In the genomic region with DNA sequence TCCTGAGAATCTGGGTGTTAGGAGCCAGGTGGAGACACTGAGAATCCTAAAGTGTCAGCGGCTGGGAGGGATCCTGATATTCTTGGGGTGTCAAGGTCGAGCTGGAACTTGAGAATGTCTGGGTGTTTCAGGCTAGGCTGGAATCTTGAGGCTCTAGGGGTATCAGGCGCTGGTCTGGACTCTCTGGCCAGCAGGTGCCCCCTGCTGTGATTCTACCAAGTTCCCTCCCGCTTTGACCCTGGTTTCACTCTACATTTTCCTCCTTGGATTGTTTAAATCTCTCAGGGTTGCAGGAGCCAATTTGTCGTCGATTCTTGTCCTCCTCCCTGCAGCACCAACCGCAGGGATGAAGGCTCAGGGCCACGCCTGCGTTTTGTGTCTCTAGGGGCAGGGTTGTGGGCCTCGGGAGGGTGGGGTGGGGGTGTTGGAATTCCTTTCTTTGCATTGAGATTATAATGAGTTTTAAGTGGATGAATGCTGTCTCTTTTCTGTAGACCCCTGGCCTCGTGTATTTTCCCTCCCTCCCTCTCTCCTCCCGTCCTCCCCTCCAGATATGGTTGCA, we compare ENCODE assay signal across 8 mouse cellular contexts. TPM values are rescaled to one million over a fixed set of nuclear protein-coding genes. Genes with fewer than 3 reads are reported as not detected.
DNase-seq lines count a peak whose midpoint lies in the region; ATAC-seq and TF ChIP-seq lines count a peak whose summit lies in the region.

No protein-coding gene starts in this region.

- no peaks in the 10 kb centered on the region for H3K9me3 ChIP-seq in heart, embryonic 16.5 days (replicated peaks; ENCODE audit: control insufficient read depth, low read length)
- no peaks in the 10 kb centered on the region for H3K9me3 ChIP-seq in heart, postnatal 0 days (replicated peaks; ENCODE audit: control insufficient read depth, low read length)

- TF ChIP-seq EP300 in heart, postnatal 0 days (IDR thresholded peaks at IDR 0.05; ENCODE audit: low read depth), result no peak

- TF ChIP-seq CTCF in heart, postnatal 0 days (IDR thresholded peaks at IDR 0.05; ENCODE audit: low read depth), result no peak

- peaks cover 17% of the 10 kb centered on the region for H3K4me1 ChIP-seq in heart, embryonic 16.5 days (ENCODE audit: control insufficient read depth, insufficient read depth, low read length)
- peaks cover 8% of the 10 kb centered on the region for H3K4me1 ChIP-seq in heart, postnatal 0 days (ENCODE audit: control insufficient read depth, insufficient read depth)

- no peaks in the 10 kb centered on the region for H3K36me3 ChIP-seq in heart, embryonic 16.5 days (ENCODE audit: control insufficient read depth, insufficient read depth)
- H3K36me3 ChIP-seq in heart, postnatal 0 days (replicated peaks; ENCODE audit: control insufficient read depth, insufficient read depth, low read length), result no peaks in the 10 kb centered on the region
- no peaks in the 10 kb centered on the region for H3K36me3 ChIP-seq in macrophage (ENCODE audit: inconsistent target)

- no peak for DNase-seq in heart, adult 9 months (ENCODE audit: low spot score in 2 of 2)
- DNase-seq in ZHBTc4 (ENCODE audit: low read depth, low spot score), result peak; percentile 91
- no peak for DNase-seq in heart, postnatal 0 days (ENCODE audit: low spot score)
- no peak for DNase-seq in c-Kit-positive CD71-positive TER-119-positive erythroid progenitor cells, embryonic 14.5 days (ENCODE audit: low spot score)
- no peak for DNase-seq in spleen, postnatal 14 days (ENCODE audit: low spot score in 2 of 2)
- no peak for DNase-seq in thymus, postnatal 4 days

- H3K4me3 ChIP-seq in heart, embryonic 16.5 days (ENCODE audit: low read length), result peak overlapping the region; percentile 67
- peak overlapping the region; percentile 72 for H3K4me3 ChIP-seq in heart, postnatal 0 days (ENCODE audit: low read depth, low read length)
- H3K4me3 ChIP-seq in macrophage (ENCODE audit: inconsistent target), result peak overlapping the region; percentile 49

- peak; percentile 42; the same call in 1 of the 2 replicates for ATAC-seq in heart, embryonic 16.5 days (replicated peaks; ENCODE audit: extremely low read depth, insufficient read depth, low FRiP score)
- ATAC-seq in heart, postnatal 0 days (ENCODE audit: insufficient read depth, low read depth), result no peak

- peak overlapping the region; percentile 17; the same call in 1 of the 2 replicates for H3K27ac ChIP-seq in heart, embryonic 16.5 days (ENCODE audit: low read length)
- H3K27ac ChIP-seq in heart, postnatal 0 days (ENCODE audit: low read depth), result peak overlapping the region; percentile 31
- H3K27ac ChIP-seq in macrophage, result no peak overlapping the region

- WGBS in heart, embryonic 16.5 days, result 6% methylated on average over 12 of the region's 12 CpGs
- 7% methylated on average over 12 of the region's 12 CpGs for WGBS in heart, postnatal 0 days
- 16% methylated on average over 11 of the region's 12 CpGs for WGBS in macrophage (ENCODE audit: missing documents)

- no peaks in the 10 kb centered on the region for H3K79me2 ChIP-seq in macrophage (ENCODE audit: inconsistent target)

- peak overlapping the region; percentile 65 for H3K4me2 ChIP-seq in heart, embryonic 16.5 days (ENCODE audit: low read depth, low read length)
- H3K4me2 ChIP-seq in heart, postnatal 0 days (ENCODE audit: low read depth, low read length), result peak overlapping the region; percentile 79

- peak overlapping the region; percentile 84 for H3K9ac ChIP-seq in heart, embryonic 16.5 days (ENCODE audit: low read length)
- H3K9ac ChIP-seq in heart, postnatal 0 days (replicated peaks; ENCODE audit: low read depth, low read length), result peak overlapping the region; percentile 75

- no peaks in the 10 kb centered on the region for H3K27me3 ChIP-seq in heart, embryonic 16.5 days (ENCODE audit: control insufficient read depth, insufficient read depth, low read length)
- H3K27me3 ChIP-seq in heart, postnatal 0 days (ENCODE audit: control insufficient read depth, insufficient read depth, low read length), result no peaks in the 10 kb centered on the region

RNA-seq across cellular contexts. Expression of a gene that starts 0.7 kb away (rescaled TPM):
- polyA plus RNA-seq in heart, embryonic 16.5 days (2015; fragmentation: Nextera tagmentation; extraction: Ambion mirVana), result 28.6 and 32.2 TPM in 2 replicates
- 13.7 and 22.1 TPM in 2 replicates for total RNA-seq in heart, postnatal 0 days (2014; rRNA removed; ENCODE audit: low replicate concordance)
- 30.1 and 31.0 TPM in 2 replicates for polyA plus RNA-seq in heart, postnatal 0 days (2015; fragmentation: Nextera tagmentation; extraction: Ambion mirVana)
- total RNA-seq in macrophage (2018; cell fraction: chromatin; rRNA removed), result 10 to 100 TPM in 1 of 26 experiments, 1 to 10 TPM in 19, under 1 TPM in 2, not detected in 4; 0.58 to 11.0 (median 4.3) TPM
- 1 to 10 TPM; 1.5 to 5.9 (median 3.9) TPM for total RNA-seq in macrophage (2018; cell fraction: cytosol; rRNA removed)
- total RNA-seq in macrophage (2018; cell fraction: nucleus; rRNA removed), result 10 to 100 TPM in 1 of 26 experiments, 1 to 10 TPM in 21, under 1 TPM in 4; 0.63 to 10.3 (median 2.8) TPM
- polyA plus RNA-seq in macrophage (2018), result 3.6 to 7.4 TPM (median 5.6 TPM) in 3 replicates

RNA-seq across cellular contexts. Expression of a gene that starts 53.6 kb away (rescaled TPM):
- 2.3 and 2.7 TPM in 2 replicates for polyA plus RNA-seq in heart, embryonic 16.5 days (2015; fragmentation: Nextera tagmentation; extraction: Ambion mirVana)
- 5.1 and 6.3 TPM in 2 replicates for total RNA-seq in heart, postnatal 0 days (2014; rRNA removed; ENCODE audit: low replicate concordance)
- 1.2 TPM in 2 replicates for polyA plus RNA-seq in heart, postnatal 0 days (2015; fragmentation: Nextera tagmentation; extraction: Ambion mirVana)
- 10 to 100 TPM in 2 of 26 experiments, 1 to 10 TPM in 22, under 1 TPM in 2; 0.91 to 17.6 (median 4.5) TPM for total RNA-seq in macrophage (2018; cell fraction: chromatin; rRNA removed)
- 1 to 10 TPM in 23 of 26 experiments, under 1 TPM in 3; 0.30 to 4.9 (median 2.5) TPM for total RNA-seq in macrophage (2018; cell fraction: cytosol; rRNA removed)
- 10 to 100 TPM in 3 of 26 experiments, 1 to 10 TPM in 20, under 1 TPM in 3; 0.69 to 16.2 (median 4.4) TPM for total RNA-seq in macrophage (2018; cell fraction: nucleus; rRNA removed)
- polyA plus RNA-seq in macrophage (2018), result 2.6 to 6.1 TPM (median 3.2 TPM) in 3 replicates
